ENCODE assay signal across 8 mouse cellular contexts in genomic region chr13:74121141-74121602, GRCm38 (mm10). TPM values are rescaled to one million over a fixed set of nuclear protein-coding genes. Genes with fewer than 3 reads are reported as not detected.
DNase-seq lines count a peak whose midpoint lies in the region; ATAC-seq and TF ChIP-seq lines count a peak whose summit lies in the region.

Gene Slc9a3 (plus strand): TSS chr13:74121457.

- H3K27me3 ChIP-seq in lung, postnatal 0 days (replicated peaks; ENCODE audit: insufficient read depth, low read length): peaks cover 17% of the 10 kb centered on the region; the same call in 1 of the 2 replicates
- peaks cover 48% of the 10 kb centered on the region for H3K27me3 ChIP-seq in neural tube, embryonic 15.5 days (replicated peaks)

- H3K4me2 ChIP-seq in lung, postnatal 0 days (replicated peaks; ENCODE audit: low read depth, low read length): peak within 1 kb of the TSS; percentile 46
- H3K4me2 ChIP-seq in neural tube, embryonic 15.5 days: peak within 1 kb of the TSS; percentile 79

- no peaks in the 10 kb centered on the region for H3K36me3 ChIP-seq in lung, postnatal 0 days (ENCODE audit: insufficient read depth, low read length)
- no peaks in the 10 kb centered on the region for H3K36me3 ChIP-seq in neural tube, embryonic 15.5 days

- H3K4me1 ChIP-seq in lung, postnatal 0 days (ENCODE audit: insufficient read depth, low read depth, low read length): no peaks in the 10 kb centered on the region
- peaks cover 9% of the 10 kb centered on the region for H3K4me1 ChIP-seq in neural tube, embryonic 15.5 days

- no peaks in the 10 kb centered on the region for H3K9me3 ChIP-seq in lung, postnatal 0 days (ENCODE audit: low read length)
- H3K9me3 ChIP-seq in neural tube, embryonic 15.5 days (replicated peaks): no peaks in the 10 kb centered on the region

- H3K9ac ChIP-seq in lung, postnatal 0 days (replicated peaks; ENCODE audit: low read depth): no peak within 1 kb of the TSS
- peak within 1 kb of the TSS; percentile 40; the same call in 1 of the 2 replicates for H3K9ac ChIP-seq in neural tube, embryonic 15.5 days (replicated peaks)

- no peak within 1 kb of the TSS for H3K27ac ChIP-seq in lung, postnatal 0 days (ENCODE audit: low read length)
- no peak within 1 kb of the TSS for H3K27ac ChIP-seq in neural tube, embryonic 15.5 days (replicated peaks)

- intact Hi-C loops in heart, postnatal 14 days (cut with DNase I): no loop called here

- no peak for TF ChIP-seq EP300 in lung, postnatal 0 days (IDR thresholded peaks at IDR 0.05)

- ATAC-seq in lung, postnatal 0 days: 0 out of 2 replicates have a peak, but pooled peaks have one; percentile 14
- peak; percentile 75 for ATAC-seq in neural tube, embryonic 15.5 days (ENCODE audit: low FRiP score)
- ATAC-seq in erythroblast, adult 5-6 weeks (replicated peaks; ENCODE audit: low FRiP score, poor library complexity, severe bottlenecking): no peak

- no peak for TF ChIP-seq CTCF in lung, postnatal 0 days (IDR thresholded peaks at IDR 0.05)

- DNase-seq in lung, postnatal 0 days (ENCODE audit: low spot score): no peak
- DNase-seq in lung, postnatal 25 days (ENCODE audit: low spot score): no peak
- peak; percentile 59 for DNase-seq in embryo, embryonic 10 days (ENCODE audit: low spot score)
- peak; percentile 12 to 20 for DNase-seq in heart, postnatal 14 days
- no peak for DNase-seq in large intestine, adult 2 months (ENCODE audit: low read depth, low spot score)
- no peak for DNase-seq in gastrocnemius, postnatal 4 days (ENCODE audit: low spot score in 2 of 2)

- WGBS in lung, postnatal 0 days: 2% methylated on average over 31 of the region's 35 CpGs
- WGBS in large intestine, adult 2 months: 3% methylated on average over 35 of the region's 35 CpGs
- under 1% methylated on average over 35 of the region's 35 CpGs for WGBS in neural tube, embryonic 15.5 days

- H3K4me3 ChIP-seq in lung, postnatal 0 days (ENCODE audit: low read depth, low read length): no peak within 1 kb of the TSS; the same call in 1 of the 2 replicates
- H3K4me3 ChIP-seq in neural tube, embryonic 15.5 days (replicated peaks): peak within 1 kb of the TSS; percentile 44

RNA-seq across cellular contexts. Expression of gene Slc9a3, which starts in this region (rescaled TPM):
- polyA plus RNA-seq in lung, postnatal 0 days (2015; fragmentation: Nextera tagmentation; extraction: Ambion mirVana): not detected in 2 replicates
- total RNA-seq in heart, postnatal 14 days (2021): under 1 TPM; 0.38 to 0.44 TPM
- polyA plus RNA-seq in large intestine, adult 2 months (2012; rRNA removed): 17.0 and 89.2 TPM in 2 replicates
- 0.23 and 0.46 TPM in 2 replicates for polyA plus RNA-seq in neural tube, embryonic 15.5 days (2015; fragmentation: Nextera tagmentation; extraction: Ambion mirVana)
- total RNA-seq in gastrocnemius, postnatal 4 days (2021): under 1 TPM; 0.73 to 0.76 TPM
- not detected in 2 replicates for total RNA-seq in erythroblast, adult 5-6 weeks (2015; ENCODE audit: low replicate concordance)
- not detected in 2 replicates for total RNA-seq in erythroblast, adult 5-6 weeks (2017; ENCODE audit: low replicate concordance)

Comparison
In these comparisons a context has a peak if more than half of its experiments do, and no peak if none do; other contexts are left out.
1. RNA of gene Slc9a3 (polyA plus RNA-seq): 17.0 to 89.2 TPM in large intestine, adult 2 months; 0.23 to 0.46 TPM in neural tube, embryonic 15.5 days and not detected in lung, postnatal 0 days; every median in the first group is over 10 times any median in the second.
2. Peak in ATAC-seq and H3K4me2 ChIP-seq in lung, postnatal 0 days; RNA of the gene not detected or under 1 TPM.
3. Peak in DNase-seq in heart, postnatal 14 days; RNA of the gene not detected or under 1 TPM.
4. Peak in ATAC-seq, H3K4me3 ChIP-seq, H3K9ac ChIP-seq and H3K4me2 ChIP-seq in neural tube, embryonic 15.5 days; RNA of the gene not detected or under 1 TPM.